Mouse (Mus musculus) liver, postnatal 0 days (tissue): ENCODE data around the gene Als2cr12. TPM values are rescaled to one million over a fixed set of nuclear protein-coding genes. Genes with fewer than 3 reads are reported as not detected.
A peak's percentile ranks its signal among the peaks of the same experiment; 100 is the strongest.

Experiments
- ATAC-seq: fragments of 200-750 bp; cut with Nextera tagmentation; 2 replicates; pipeline ENCODE4 v1.8.0; 2017; ENCODE audit warnings: mild to moderate bottlenecking, moderate library complexity
- DNase-seq: peaks from one replicate; pipeline ENCODE4 v3.0.0-alpha.2; 2016
- H3K27ac ChIP-seq: fragments of 300-500 bp; sonication (generic); 2 replicates; pipeline ENCODE4 v1.5.1; 2014; ENCODE audit warnings: antibody characterized with exemption, moderate library complexity, mild to moderate bottlenecking, low read depth
- H3K27me3 ChIP-seq: fragments of 300-500 bp; sonication (generic); 2 replicates; pipeline ENCODE4 v1.6.1; 2014; ENCODE audit warnings: low read length, control low read depth, mixed read lengths; ENCODE audit not compliant: insufficient read depth
- H3K36me3 ChIP-seq: fragments of 300-500 bp; sonication (generic); replicated peaks from 2 replicates; pipeline ENCODE4 v1.6.1; 2014; ENCODE audit warnings: mild to moderate bottlenecking, control low read depth, low read length, moderate library complexity, mixed read lengths; ENCODE audit not compliant: insufficient read depth
- H3K4me1 ChIP-seq: fragments of 300-500 bp; sonication (generic); 2 replicates; pipeline ENCODE4 v1.6.1; 2014; ENCODE audit warnings: antibody characterized with exemption, mild to moderate bottlenecking, control low read depth; ENCODE audit not compliant: insufficient read depth
- H3K4me2 ChIP-seq: fragments of 300-500 bp; sonication (generic); 2 replicates; pipeline ENCODE4 v1.6.1; 2014; ENCODE audit warnings: low read depth, mild to moderate bottlenecking, low read length, moderate library complexity, mixed read lengths
- H3K4me3 ChIP-seq: fragments of 300-500 bp; sonication (generic); 2 replicates; pipeline ENCODE4 v1.5.1; 2014; ENCODE audit warnings: low read depth, low read length
- H3K9ac ChIP-seq: fragments of 300-500 bp; sonication (generic); replicated peaks from 2 replicates; pipeline ENCODE4 v1.6.1; 2014; ENCODE audit warnings: mild to moderate bottlenecking, moderate library complexity
- H3K9me3 ChIP-seq: fragments of 300-500 bp; sonication (generic); 2 replicates; pipeline ENCODE4 v1.6.1; 2016; ENCODE audit warnings: mild to moderate bottlenecking, control low read depth, low read length, mixed read lengths
- CTCF ChIP-seq: sonication (generic); IDR thresholded peaks from 2 replicates; pipeline ENCODE4 v1.5.1; 2016; ENCODE audit warnings: antibody characterized with exemption, low read depth
- EP300 ChIP-seq: IDR thresholded peaks from 2 replicates; pipeline ENCODE4 v1.6.1; 2016; ENCODE audit warnings: antibody characterized with exemption, low read depth, mild to moderate bottlenecking
- WGBS: fragments of 180-500 bp; shearing (Covaris S2); extraction: QIAGEN DNeasy Blood & Tissue Kit; methylation state at CpG from one replicate; pipeline ENCODE4 v1.1.7; 2014; ENCODE audit not compliant: insufficient replicate concordance; 5-methylcytosine and 5-hydroxymethylcytosine counted together
- polyA plus RNA-seq: library from polyadenylated mRNA; unstranded; fragments of >200 nt; fragmentation: Nextera tagmentation; extraction: Ambion mirVana; gene quantifications from 2 replicates; pipeline ENCODE4 v1.2.1, GENCODE M21; 2015

Als2cr12 gene
- polyA plus RNA-seq, 1 experiment from 2014 or later: not detected

- Histone ChIP-seq H3K27me3 (no peaks in the 10 kb centered on the region), H3K27ac (peak overlapping the region; percentile 99), H3K4me2 (peak overlapping the region; percentile 85), H3K9ac (0 out of 2 replicates have a peak overlapping the region, but pooled peaks have one; percentile 2), H3K9me3 (no peaks in the 10 kb centered on the region), H3K36me3 (peaks cover 29% of the 10 kb centered on the region), H3K4me1 (peaks cover 36% of the 10 kb centered on the region), H3K4me3 (peak overlapping the region; percentile 88)
- ATAC-seq (no peak), DNase-seq (no peak)
- no peak for TF ChIP-seq CTCF
These were observed 19.7 kb upstream of the Als2cr12 start for GRCm38 (mm10) chr1:58715536-58715935.

- WGBS: 23% methylated on average over 1 of the region's 1 CpGs
- Histone ChIP-seq H3K27me3 (no peaks in the 10 kb centered on the region), H3K4me1 (peaks cover 25% of the 10 kb centered on the region), H3K9ac (peak overlapping the region; percentile 90), H3K27ac (peak overlapping the region; percentile 99), H3K4me3 (peak overlapping the region; percentile 88), H3K36me3 (peaks cover 25% of the 10 kb centered on the region), H3K4me2 (peak overlapping the region; percentile 85), H3K9me3 (no peaks in the 10 kb centered on the region)
- DNase-seq (no peak), ATAC-seq (no peak)
- TF ChIP-seq CTCF (no peak), EP300 (no peak)
These were observed 18.6 kb upstream of the Als2cr12 start for GRCm38 (mm10) chr1:58714361-58714760.

- peaks cover 20% of the 10 kb centered on the region for H3K36me3 ChIP-seq
- H3K9me3 ChIP-seq: no peaks in the 10 kb centered on the region
- H3K27ac ChIP-seq: peak overlapping the region; percentile 99
- H3K9ac ChIP-seq: peak overlapping the region; percentile 90
- TF ChIP-seq EP300 (no peak), CTCF (no peak)
- peaks cover 21% of the 10 kb centered on the region for H3K4me1 ChIP-seq
- WGBS: 15% methylated on average over 4 of the region's 4 CpGs
- H3K4me2 ChIP-seq: peak overlapping the region; percentile 85
- DNase-seq (peak; percentile 60), ATAC-seq (no peak)
- H3K4me3 ChIP-seq: peak overlapping the region; percentile 88
- H3K27me3 ChIP-seq: no peaks in the 10 kb centered on the region
These were observed 18.1 kb upstream of the Als2cr12 start for GRCm38 (mm10) chr1:58713893-58714231.

- Histone ChIP-seq H3K27me3 (no peaks in the 10 kb centered on the region), H3K9ac (peak overlapping the region; percentile 90), H3K36me3 (peaks cover 16% of the 10 kb centered on the region), H3K4me2 (peak overlapping the region; percentile 85), H3K27ac (peak overlapping the region; percentile 99), H3K4me1 (peaks cover 17% of the 10 kb centered on the region), H3K4me3 (peak overlapping the region; percentile 88), H3K9me3 (no peaks in the 10 kb centered on the region)
- DNase-seq (peak; percentile 64), ATAC-seq (peak; percentile 7; the same call in 1 of the 2 replicates)
- 3% methylated on average over 31 of the region's 31 CpGs for WGBS
- no peak for TF ChIP-seq EP300
- TF ChIP-seq CTCF: no peak; the same call in none of the 2 replicates
These were observed 17.5 kb upstream of the Als2cr12 start for GRCm38 (mm10) chr1:58713081-58713892.

- DNase-seq (peak; percentile 80), ATAC-seq (peak; percentile 90)
- no peaks in the 10 kb centered on the region for H3K9me3 ChIP-seq
- WGBS: under 1% methylated on average over 17 of the region's 17 CpGs
- peak; percentile 28; the same call in 1 of the 2 replicates for TF ChIP-seq EP300
- TF ChIP-seq CTCF: no peak
- peak overlapping the region; percentile 97 for H3K9ac ChIP-seq
- peak overlapping the region; percentile 88 for H3K4me3 ChIP-seq
- peaks cover 10% of the 10 kb centered on the region; the same call in 1 of the 2 replicates for H3K36me3 ChIP-seq
- H3K27ac ChIP-seq: peak overlapping the region; percentile 100
- peak overlapping the region; percentile 85 for H3K4me2 ChIP-seq
- peaks cover 12% of the 10 kb centered on the region for H3K4me1 ChIP-seq
- H3K27me3 ChIP-seq: no peaks in the 10 kb centered on the region
These were observed 16.6 kb upstream of the Als2cr12 start for GRCm38 (mm10) chr1:58712076-58713061.
